Mouse (Mus musculus) liver, adult (tissue): ENCODE results near the gene Lifr.
A peak's percentile ranks its signal among the peaks of the same experiment; 100 is the strongest.

Experiments used
- GATA4 ChIP-seq: IDR thresholded peaks from 2 replicates; pipeline ENCODE4 v1.6.1; 2014; ENCODE audit warnings: mild to moderate bottlenecking, low read length; ENCODE audit not compliant: insufficient replicate concordance

The Lifr gene

GRCm38 (mm10) chr15:7112227-7112907 lies 22.0 kb downstream of the Lifr start:
- no peak for TF ChIP-seq GATA4

- TF ChIP-seq GATA4 = no peak
Observed at GRCm38 (mm10) chr15:7113906-7114305, 23.5 kb downstream of the Lifr start.

DNA sequence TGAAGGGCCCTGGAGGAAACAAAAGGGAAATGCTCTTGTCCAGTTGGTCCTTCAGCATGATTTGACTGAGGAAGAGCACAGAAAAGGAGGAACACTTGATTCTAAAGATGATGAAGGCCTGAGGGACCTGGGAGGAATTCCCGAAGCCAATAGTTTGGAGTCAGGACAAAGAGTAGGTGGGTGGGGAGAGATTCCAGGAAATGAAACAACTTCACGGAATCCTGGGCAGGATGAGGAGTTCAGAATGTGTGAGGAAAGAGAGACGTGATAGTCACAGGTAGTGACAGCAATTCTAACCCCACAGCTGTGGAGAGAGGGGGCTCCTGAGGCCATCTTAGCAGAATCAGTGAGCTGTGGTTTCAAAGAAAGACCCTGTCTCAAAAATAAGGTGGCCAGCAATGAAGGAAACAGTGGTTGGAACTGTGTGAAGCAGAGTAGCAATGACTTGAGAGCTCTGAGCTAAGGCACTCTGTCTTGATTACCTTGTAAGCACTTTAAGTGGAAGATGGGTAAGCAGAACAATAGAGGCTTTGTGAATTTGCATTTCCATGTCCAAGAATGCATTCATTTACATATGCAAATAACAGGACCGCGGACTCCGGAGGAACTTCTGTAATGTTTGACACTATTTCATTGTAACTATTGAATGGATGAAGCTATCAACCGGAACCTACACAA lies 25.1 kb downstream of the Lifr start:
- no peak for TF ChIP-seq GATA4

- no peak for TF ChIP-seq GATA4
Observed at GRCm38 (mm10) chr15:7116216-7116615, 25.8 kb downstream of the Lifr start.

DNA sequence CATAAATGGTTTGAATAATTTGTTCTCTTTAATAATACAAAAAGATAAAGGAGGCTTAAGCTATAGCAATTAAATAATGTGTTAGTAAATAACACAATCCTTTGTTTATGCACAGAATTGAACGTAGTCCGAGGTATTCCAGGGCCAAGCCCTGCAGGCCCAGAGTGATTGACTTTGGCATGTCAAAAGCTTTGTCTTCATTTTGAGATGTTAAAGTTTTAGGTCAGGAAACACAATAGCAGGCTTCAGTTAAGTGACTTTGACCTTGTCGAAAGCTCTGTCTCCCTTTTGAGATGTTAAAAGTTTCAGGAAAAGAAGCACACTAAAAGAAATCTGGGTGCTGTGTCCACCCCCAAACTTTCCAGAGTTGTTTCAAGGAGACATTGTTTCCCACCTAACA lies 26.3 kb downstream of the Lifr start:
- TF ChIP-seq GATA4 = no peak

GRCm38 (mm10) chr15:7117944-7118343 lies 27.5 kb downstream of the Lifr start:
- no peak for TF ChIP-seq GATA4

- TF ChIP-seq GATA4 = no peak
Observed at GRCm38 (mm10) chr15:7118849-7119248, 28.4 kb downstream of the Lifr start.

GRCm38 (mm10) chr15:7119930-7120512 lies 29.6 kb downstream of the Lifr start:
- no peak for TF ChIP-seq GATA4

GRCm38 (mm10) chr15:7123781-7124450 lies 33.5 kb downstream of the Lifr start:
- TF ChIP-seq GATA4 = no peak

DNA sequence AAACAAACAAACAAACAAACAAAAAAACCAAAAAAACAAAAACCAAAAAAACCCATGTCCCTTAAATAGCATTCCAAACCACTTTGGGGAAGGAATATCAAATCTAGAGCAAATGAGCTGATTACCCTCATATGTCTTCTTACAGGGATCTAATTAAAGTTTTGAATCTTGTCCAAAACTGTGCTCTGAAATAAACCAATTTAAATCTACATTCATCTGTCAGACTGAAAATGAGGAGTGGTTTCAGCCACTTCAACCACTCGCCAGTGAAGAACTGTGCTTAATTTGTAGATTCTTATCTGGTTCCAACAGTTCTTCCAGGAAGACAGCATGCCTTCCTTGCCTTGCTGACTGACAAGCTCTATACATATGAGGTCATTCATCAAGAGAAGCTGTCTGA lies 35.8 kb downstream of the Lifr start:
- no peak for TF ChIP-seq GATA4

DNA sequence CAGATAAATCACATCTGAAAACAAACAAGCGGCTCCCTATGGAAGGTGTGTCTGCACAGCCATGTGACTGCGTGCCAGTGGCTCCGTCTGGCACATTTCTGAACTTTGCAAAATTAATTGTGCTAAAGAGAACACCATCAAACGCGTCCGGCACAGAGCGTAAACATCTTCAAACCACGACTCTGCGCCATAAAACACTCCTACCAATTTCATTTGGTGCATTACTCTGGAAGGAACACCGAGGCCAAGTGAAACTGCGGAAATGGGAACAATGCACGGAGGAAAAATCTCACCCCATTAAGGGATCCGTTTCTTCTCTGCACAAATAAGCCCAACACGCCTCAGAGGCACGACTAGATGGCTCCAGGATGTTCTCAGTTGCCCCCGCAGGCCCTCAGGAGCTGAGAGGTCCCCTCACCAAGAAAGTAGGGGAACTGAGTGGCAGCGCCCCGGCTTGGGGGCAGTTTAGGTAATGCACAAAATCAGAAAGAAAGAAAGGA lies 38.3 kb downstream of the Lifr start:
- no peak for TF ChIP-seq GATA4

- peak; percentile 6; the same call in 1 of the 2 replicates for TF ChIP-seq GATA4
Observed at GRCm38 (mm10) chr15:7129127-7129943, 38.9 kb downstream of the Lifr start.

DNA sequence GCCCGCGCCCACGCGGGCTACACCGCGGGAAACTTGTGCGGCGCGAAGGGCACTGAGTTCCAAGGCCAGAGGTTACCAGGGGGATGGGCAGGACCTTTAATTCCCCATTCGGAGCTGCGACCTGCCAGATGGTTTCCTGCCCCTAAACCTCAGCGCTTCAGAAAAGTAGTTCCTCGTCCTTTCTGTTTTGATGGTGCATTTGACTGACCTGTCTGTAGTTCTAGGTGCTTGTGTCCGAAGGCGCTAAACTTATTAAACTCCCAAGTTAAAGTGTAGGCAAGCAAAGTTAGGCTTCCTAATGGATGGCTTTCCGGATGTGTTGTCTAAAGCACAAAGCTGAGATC lies 39.5 kb downstream of the Lifr start:
- TF ChIP-seq GATA4 = no peak

GRCm38 (mm10) chr15:7130691-7131225 lies 40.3 kb downstream of the Lifr start:
- no peak for TF ChIP-seq GATA4

GRCm38 (mm10) chr15:7132741-7133140 lies 42.3 kb downstream of the Lifr start:
- TF ChIP-seq GATA4 = no peak

DNA sequence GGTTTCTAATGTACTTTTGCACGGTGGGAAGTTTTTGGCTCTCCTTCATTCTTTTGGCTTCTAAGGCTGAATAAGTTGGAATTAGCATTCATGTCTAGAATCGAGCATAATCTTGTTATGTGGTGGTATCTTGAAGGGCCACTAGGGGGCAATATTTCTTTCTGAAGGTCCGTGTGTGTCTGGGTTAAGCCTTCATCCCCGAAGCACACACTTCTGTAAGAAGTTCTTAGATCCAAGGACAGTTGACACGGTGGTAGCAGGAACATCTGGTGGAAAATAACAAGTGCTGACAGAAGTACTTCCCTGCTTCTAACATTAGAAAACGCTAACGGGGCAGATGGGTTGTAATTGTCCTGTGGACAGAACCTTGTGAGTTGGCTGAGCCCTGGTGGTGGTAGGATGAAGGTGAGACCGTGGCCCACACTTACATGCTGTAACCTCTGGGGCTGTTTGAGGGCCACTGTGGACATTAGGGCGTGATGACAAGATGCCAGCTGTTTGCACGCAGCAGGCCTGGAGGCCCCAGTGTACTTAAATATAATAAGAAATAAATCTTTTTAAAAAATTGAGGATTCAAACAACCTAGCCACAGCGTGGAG lies 44.1 kb downstream of the Lifr start:
- no peak for TF ChIP-seq GATA4
